Mouse (Mus musculus) forebrain, embryonic 13.5 days (tissue): ENCODE measurements around the gene Dpm1. TPM values are rescaled to one million over a fixed set of nuclear protein-coding genes. Genes with fewer than 3 reads are reported as not detected.

Experiments used
- ATAC-seq: fragments of 200-750 bp; cut with Nextera tagmentation; 2 replicates; pipeline ENCODE4 v1.8.0; 2017
- H3K27ac ChIP-seq: fragments of 300-500 bp; sonication (generic); 2 replicates; pipeline ENCODE4 v1.5.1; 2015; ENCODE audit warnings: inconsistent platforms, mild to moderate bottlenecking, moderate library complexity
- H3K27me3 ChIP-seq: fragments of 300-500 bp; sonication (generic); 2 replicates; pipeline ENCODE4 v1.6.1; 2015; ENCODE audit warnings: mild to moderate bottlenecking, inconsistent platforms
- H3K36me3 ChIP-seq: fragments of 300-500 bp; sonication (generic); 2 replicates; pipeline ENCODE4 v1.6.1; 2015; ENCODE audit warnings: mild to moderate bottlenecking, inconsistent platforms; ENCODE audit not compliant: poor library complexity, severe bottlenecking
- H3K4me1 ChIP-seq: fragments of 300-500 bp; sonication (generic); 2 replicates; pipeline ENCODE4 v1.6.1; 2015; ENCODE audit warnings: inconsistent platforms
- H3K4me2 ChIP-seq: fragments of 300-500 bp; sonication (generic); 2 replicates; pipeline ENCODE4 v1.6.1; 2015; ENCODE audit warnings: inconsistent platforms, mild to moderate bottlenecking, moderate library complexity
- H3K4me3 ChIP-seq: fragments of 300-500 bp; sonication (generic); 2 replicates; pipeline ENCODE4 v1.5.1; 2015; ENCODE audit warnings: mild to moderate bottlenecking, inconsistent platforms
- H3K9ac ChIP-seq: fragments of 300-500 bp; sonication (generic); 2 replicates; pipeline ENCODE4 v1.6.1; 2015; ENCODE audit warnings: mild to moderate bottlenecking, inconsistent platforms
- H3K9me3 ChIP-seq: fragments of 300-500 bp; sonication (generic); replicated peaks from 2 replicates; pipeline ENCODE4 v1.6.1; 2016; ENCODE audit warnings: inconsistent platforms
- WGBS: fragments of 180-500 bp; shearing (Covaris S2); methylation state at CpG from one replicate; pipeline ENCODE4 v1.1.7; 2015; 5-methylcytosine and 5-hydroxymethylcytosine counted together
- polyA plus RNA-seq: library from polyadenylated mRNA; unstranded; fragments of >200 nt; fragmentation: Nextera tagmentation; extraction: Ambion mirVana; gene quantifications from 2 replicates; pipeline ENCODE4 v1.2.1, GENCODE M21; 2015

The Dpm1 gene
- polyA plus RNA-seq, 1 experiment from 2014 or later: 77.3 TPM

- Histone ChIP-seq H3K4me2 (no peak overlapping the region), H3K36me3 (peaks cover 87% of the 10 kb centered on the region), H3K4me1 (no peaks in the 10 kb centered on the region), H3K27me3 (no peaks in the 10 kb centered on the region), H3K4me3 (no peak overlapping the region), H3K9me3 (no peaks in the 10 kb centered on the region), H3K27ac (no peak overlapping the region), H3K9ac (no peak overlapping the region)
- 43% methylated on average over 5 of the region's 5 CpGs for WGBS
- no peak for ATAC-seq
Observed at GRCm38 (mm10) chr2:168213788-168214397, 16.5 kb downstream of the Dpm1 start.

GRCm38 (mm10) chr2:168207883-168208282 lies 22.5 kb downstream of the Dpm1 start:
- no peaks in the 10 kb centered on the region for H3K27me3 ChIP-seq
- H3K9ac ChIP-seq: no peak overlapping the region
- no peak overlapping the region for H3K4me3 ChIP-seq
- H3K27ac ChIP-seq: peak overlapping the region; percentile 99
- H3K4me1 ChIP-seq: peaks cover 27% of the 10 kb centered on the region
- no peak for ATAC-seq
- H3K9me3 ChIP-seq: no peaks in the 10 kb centered on the region
- WGBS: 95% methylated on average over 3 of the region's 3 CpGs
- H3K4me2 ChIP-seq: peak overlapping the region; percentile 86; the same call in 1 of the 2 replicates
- H3K36me3 ChIP-seq: peaks cover 55% of the 10 kb centered on the region

GRCm38 (mm10) chr2:168206725-168207644 lies 23.4 kb downstream of the Dpm1 start, which contains the start of gene Adnp:
Adnp (minus strand) TSS chr2:168207112.
- H3K4me3 ChIP-seq: peak within 1 kb of the TSS; percentile 99
- peaks cover 30% of the 10 kb centered on the region for H3K4me1 ChIP-seq
- peak within 1 kb of the TSS; percentile 86 for H3K4me2 ChIP-seq
- H3K27ac ChIP-seq: peak within 1 kb of the TSS; percentile 99
- H3K27me3 ChIP-seq: no peaks in the 10 kb centered on the region
- WGBS: under 1% methylated on average over 42 of the region's 89 CpGs
- peaks cover 46% of the 10 kb centered on the region for H3K36me3 ChIP-seq
- peak; percentile 89 for ATAC-seq
- peak within 1 kb of the TSS; percentile 100 for H3K9ac ChIP-seq
- no peaks in the 10 kb centered on the region for H3K9me3 ChIP-seq

DNA sequence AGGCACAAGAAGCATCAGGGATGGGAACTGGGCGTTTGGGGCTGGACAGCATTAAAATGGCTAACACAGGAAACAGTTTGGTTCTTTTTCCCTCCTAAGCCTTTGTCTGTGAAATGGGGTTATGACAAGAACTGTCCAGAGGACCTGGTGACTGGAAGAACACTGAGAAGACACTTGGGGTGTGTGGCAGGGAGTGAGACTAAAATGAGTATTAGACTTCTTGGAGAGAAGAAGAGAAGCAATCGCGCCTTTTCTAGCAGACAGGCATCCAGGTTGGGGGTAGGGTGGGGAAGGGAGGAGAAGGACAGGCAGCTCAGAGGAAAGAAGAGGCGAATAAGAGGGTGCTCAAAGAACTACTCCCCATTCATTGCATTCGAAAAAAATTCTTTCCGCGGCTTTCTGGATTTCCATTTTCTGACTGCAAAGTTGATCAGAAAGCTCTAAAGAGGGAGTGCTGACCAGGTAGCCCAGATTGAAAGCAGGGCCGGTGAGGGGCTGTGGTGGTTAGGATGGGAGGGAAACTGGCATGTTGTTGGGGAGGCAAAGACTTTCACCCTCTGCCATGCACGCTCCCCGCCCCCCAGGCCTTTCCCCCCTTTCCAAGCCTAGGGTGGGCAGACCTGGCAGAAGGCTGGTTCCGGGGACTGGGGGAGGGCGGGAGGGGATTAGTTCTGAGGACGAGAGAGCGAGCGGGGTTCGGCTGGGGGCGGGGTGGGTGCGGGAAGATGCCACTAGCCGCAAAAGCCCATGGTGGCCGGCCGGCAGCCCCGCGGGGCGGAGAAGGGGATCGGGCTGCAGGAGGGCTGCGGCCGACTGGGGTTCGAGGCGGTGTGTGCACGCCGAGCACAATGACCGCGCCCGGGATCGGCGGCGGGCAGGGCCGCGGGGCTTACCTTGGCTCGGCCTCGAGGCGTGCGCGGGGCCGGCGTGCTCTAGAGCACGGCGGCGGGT lies 24.4 kb downstream of the Dpm1 start:
- Histone ChIP-seq H3K27me3 (no peaks in the 10 kb centered on the region), H3K4me1 (peaks cover 37% of the 10 kb centered on the region), H3K9me3 (no peaks in the 10 kb centered on the region), H3K27ac (peak overlapping the region; percentile 99), H3K36me3 (peaks cover 36% of the 10 kb centered on the region), H3K4me3 (peak overlapping the region; percentile 99), H3K9ac (peak overlapping the region; percentile 100), H3K4me2 (peak overlapping the region; percentile 86)
- WGBS: under 1% methylated on average over 39 of the region's 49 CpGs
- ATAC-seq: peak; percentile 14

DNA sequence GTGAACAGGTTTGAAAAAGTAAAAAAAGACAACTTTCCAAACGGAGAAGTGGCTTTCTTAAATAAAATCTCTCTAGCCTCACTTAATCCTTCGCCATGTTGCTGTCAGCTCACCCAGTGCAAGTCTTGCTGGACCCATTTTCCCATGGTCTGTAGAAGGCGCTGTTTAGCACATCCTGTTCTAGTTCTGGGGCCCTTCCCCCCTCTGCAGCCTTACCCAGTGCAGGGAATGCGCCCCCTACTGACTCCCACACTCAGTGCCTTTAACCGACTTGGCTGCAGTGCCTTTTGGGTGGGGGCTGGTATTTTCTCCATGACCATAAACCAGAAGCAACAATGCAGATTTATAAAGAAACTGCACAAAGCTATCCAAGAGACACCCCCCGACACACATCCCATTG lies 25.1 kb downstream of the Dpm1 start:
- Histone ChIP-seq H3K9me3 (no peaks in the 10 kb centered on the region), H3K4me2 (peak overlapping the region; percentile 86), H3K36me3 (peaks cover 29% of the 10 kb centered on the region), H3K4me1 (peaks cover 44% of the 10 kb centered on the region), H3K27ac (peak overlapping the region; percentile 99), H3K9ac (peak overlapping the region; percentile 100), H3K27me3 (no peaks in the 10 kb centered on the region), H3K4me3 (peak overlapping the region; percentile 99)
- WGBS: 5% methylated on average over 6 of the region's 6 CpGs
- peak; percentile 38 for ATAC-seq

DNA sequence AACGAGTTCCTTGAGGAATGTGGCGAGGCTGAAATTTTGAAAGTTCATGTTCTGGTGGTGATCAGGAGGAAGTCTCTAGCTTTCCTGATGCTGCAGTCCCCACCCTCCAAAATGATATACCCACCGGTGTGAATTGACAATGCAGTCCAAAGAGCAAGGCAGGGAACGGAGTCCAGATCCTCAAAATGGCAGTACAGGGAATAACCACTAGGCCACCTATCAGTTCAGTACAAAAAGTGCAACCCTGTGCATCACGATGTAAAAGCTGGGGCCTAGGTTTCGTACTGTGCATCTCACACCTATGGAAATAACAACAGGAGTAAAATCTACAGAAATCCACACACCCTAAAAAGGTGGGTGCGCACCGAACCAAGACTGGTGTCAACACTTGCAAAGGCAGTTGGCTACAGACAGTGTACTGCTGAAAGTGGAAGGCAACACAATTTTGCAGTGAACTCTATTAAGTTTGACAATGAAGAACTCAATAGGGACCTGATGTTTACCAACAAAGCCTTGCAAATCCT lies 25.9 kb downstream of the Dpm1 start:
- WGBS: 92% methylated on average over 8 of the region's 8 CpGs
- H3K27me3 ChIP-seq: no peaks in the 10 kb centered on the region

DNA sequence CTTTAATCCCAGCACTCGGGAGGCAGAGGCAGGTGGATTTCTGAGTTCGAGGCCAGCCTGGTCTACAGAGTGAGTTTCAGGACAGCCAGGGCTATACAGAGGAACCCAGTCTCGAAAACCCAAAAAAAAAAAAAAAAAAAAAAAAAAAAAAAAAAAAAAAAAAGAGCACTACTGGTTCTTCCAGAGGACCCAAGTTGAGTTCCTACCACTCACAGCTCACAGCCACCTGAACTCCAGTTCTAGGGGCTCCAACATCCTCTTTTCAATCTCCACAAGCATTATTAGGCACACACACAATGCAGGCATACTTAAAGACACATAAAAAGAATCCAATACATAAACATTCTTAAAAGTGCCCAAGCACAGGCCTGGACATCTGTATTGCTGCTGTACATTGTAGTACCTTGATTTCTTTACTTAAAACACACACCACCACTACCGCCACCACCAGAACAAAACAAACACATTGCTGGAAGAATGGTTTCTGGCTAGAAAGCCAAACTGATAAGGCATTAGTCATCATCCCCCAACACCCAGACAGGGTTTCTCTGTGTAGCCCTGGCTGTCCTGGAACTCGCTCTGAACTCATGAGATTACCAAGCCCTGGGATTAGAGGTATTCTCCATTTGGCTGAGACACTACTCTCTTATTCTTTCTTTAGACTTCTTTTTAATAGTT lies 30.2 kb downstream of the Dpm1 start:
- no peak overlapping the region for H3K4me3 ChIP-seq
- H3K9me3 ChIP-seq: no peaks in the 10 kb centered on the region
- peak overlapping the region; percentile 20; the same call in 1 of the 2 replicates for H3K4me2 ChIP-seq
- WGBS: 89% methylated on average over 4 of the region's 5 CpGs
- H3K4me1 ChIP-seq: peaks cover 81% of the 10 kb centered on the region
- no peak overlapping the region for H3K9ac ChIP-seq
- no peak overlapping the region for H3K27ac ChIP-seq
- no peaks in the 10 kb centered on the region for H3K27me3 ChIP-seq
- H3K36me3 ChIP-seq: peaks cover 23% of the 10 kb centered on the region
- no peak for ATAC-seq

More for the DNA sequence above, 25.9 kb downstream of the Dpm1 start:
- Histone ChIP-seq H3K4me1 (peaks cover 50% of the 10 kb centered on the region), H3K9me3 (no peaks in the 10 kb centered on the region), H3K4me2 (peak overlapping the region; percentile 86), H3K36me3 (peaks cover 26% of the 10 kb centered on the region), H3K27ac (no peak overlapping the region), H3K9ac (peak overlapping the region; percentile 100), H3K4me3 (peak overlapping the region; percentile 99)
- ATAC-seq: no peak

GRCm38 (mm10) chr2:168199476-168199875 lies 30.9 kb downstream of the Dpm1 start:
- Histone ChIP-seq H3K27me3 (no peaks in the 10 kb centered on the region), H3K9me3 (no peaks in the 10 kb centered on the region), H3K4me3 (no peak overlapping the region), H3K9ac (no peak overlapping the region), H3K27ac (no peak overlapping the region), H3K36me3 (peaks cover 20% of the 10 kb centered on the region), H3K4me2 (0 out of 2 replicates have a peak overlapping the region, but pooled peaks have one; percentile 20), H3K4me1 (peaks cover 80% of the 10 kb centered on the region)
- WGBS: 91% methylated on average over 4 of the region's 4 CpGs
- no peak for ATAC-seq

DNA sequence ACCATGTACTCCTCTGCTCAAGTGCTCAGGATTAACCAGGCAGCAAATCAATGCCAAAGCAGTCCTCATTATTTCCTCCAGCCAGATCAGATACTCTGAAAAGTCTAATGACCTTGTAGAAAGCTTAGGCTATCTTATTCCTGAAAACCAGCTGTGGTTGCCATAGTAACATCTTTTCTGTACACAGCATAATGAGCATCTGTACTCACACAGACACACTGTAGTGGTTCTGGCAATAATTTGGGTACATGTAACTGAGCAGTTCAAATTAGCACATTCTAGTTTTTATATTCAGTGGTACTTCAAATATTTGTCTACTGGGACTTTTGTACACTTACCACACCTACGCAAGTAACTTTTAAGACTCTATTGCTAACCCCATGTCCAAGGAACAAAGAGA lies 32.0 kb downstream of the Dpm1 start:
- ATAC-seq: no peak
- Histone ChIP-seq H3K4me2 (no peak overlapping the region; the same call in 1 of the 2 replicates), H3K36me3 (peaks cover 14% of the 10 kb centered on the region), H3K27me3 (no peaks in the 10 kb centered on the region), H3K4me1 (peaks cover 73% of the 10 kb centered on the region), H3K27ac (no peak overlapping the region), H3K9me3 (no peaks in the 10 kb centered on the region), H3K4me3 (no peak overlapping the region), H3K9ac (no peak overlapping the region)
- 68% methylated on average over 1 of the region's 1 CpGs for WGBS

DNA sequence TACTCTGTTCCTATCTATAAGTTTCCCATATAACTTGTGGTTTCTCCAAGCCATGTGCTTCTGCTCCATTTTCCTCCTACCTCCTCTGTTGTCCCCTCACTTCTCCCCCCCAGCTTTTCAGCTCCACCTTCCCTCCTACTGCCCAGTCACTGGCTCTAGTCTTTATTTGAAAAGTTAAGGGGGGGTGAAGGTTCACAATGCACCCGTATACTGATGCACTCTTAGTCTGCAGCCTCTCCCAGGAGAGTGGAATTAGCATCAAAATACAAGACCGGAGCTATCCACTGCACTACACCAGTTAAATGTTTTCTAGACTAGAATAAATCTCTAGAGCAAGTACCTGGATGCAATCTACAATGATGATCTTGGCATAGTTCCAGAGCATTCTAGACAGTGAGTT lies 34.7 kb downstream of the Dpm1 start:
- Histone ChIP-seq H3K36me3 (peaks cover 24% of the 10 kb centered on the region), H3K27me3 (no peaks in the 10 kb centered on the region), H3K9ac (no peak overlapping the region), H3K4me1 (peaks cover 76% of the 10 kb centered on the region), H3K4me2 (no peak overlapping the region), H3K4me3 (no peak overlapping the region), H3K27ac (no peak overlapping the region), H3K9me3 (no peaks in the 10 kb centered on the region)
- 48% methylated on average over 2 of the region's 2 CpGs for WGBS
- no peak for ATAC-seq

GRCm38 (mm10) chr2:168193685-168194084 lies 36.7 kb downstream of the Dpm1 start:
- WGBS: 86% methylated on average over 2 of the region's 2 CpGs
- no peaks in the 10 kb centered on the region for H3K9me3 ChIP-seq
- no peak for ATAC-seq
- no peak overlapping the region for H3K9ac ChIP-seq
- peaks cover 70% of the 10 kb centered on the region for H3K4me1 ChIP-seq
- H3K27ac ChIP-seq: no peak overlapping the region
- H3K4me2 ChIP-seq: no peak overlapping the region
- no peaks in the 10 kb centered on the region for H3K27me3 ChIP-seq
- H3K4me3 ChIP-seq: no peak overlapping the region
- H3K36me3 ChIP-seq: peaks cover 27% of the 10 kb centered on the region
